Mouse (Mus musculus) right cerebral cortex, postnatal 10 days (tissue): ENCODE measurements around the gene Atg2a.
"Not testable (repeated sequence)": the region's sequence is repeated elsewhere in the genome, so short reads cannot be mapped to it uniquely, and the experiment has no call there.

Experiments
- DNase-seq, 2 experiments: peaks; one replicate each; pipeline ENCODE4 v3.0.0; 2021; ENCODE audit warnings: low spot score in 2 of 2

Gene Atg2a

DNA sequence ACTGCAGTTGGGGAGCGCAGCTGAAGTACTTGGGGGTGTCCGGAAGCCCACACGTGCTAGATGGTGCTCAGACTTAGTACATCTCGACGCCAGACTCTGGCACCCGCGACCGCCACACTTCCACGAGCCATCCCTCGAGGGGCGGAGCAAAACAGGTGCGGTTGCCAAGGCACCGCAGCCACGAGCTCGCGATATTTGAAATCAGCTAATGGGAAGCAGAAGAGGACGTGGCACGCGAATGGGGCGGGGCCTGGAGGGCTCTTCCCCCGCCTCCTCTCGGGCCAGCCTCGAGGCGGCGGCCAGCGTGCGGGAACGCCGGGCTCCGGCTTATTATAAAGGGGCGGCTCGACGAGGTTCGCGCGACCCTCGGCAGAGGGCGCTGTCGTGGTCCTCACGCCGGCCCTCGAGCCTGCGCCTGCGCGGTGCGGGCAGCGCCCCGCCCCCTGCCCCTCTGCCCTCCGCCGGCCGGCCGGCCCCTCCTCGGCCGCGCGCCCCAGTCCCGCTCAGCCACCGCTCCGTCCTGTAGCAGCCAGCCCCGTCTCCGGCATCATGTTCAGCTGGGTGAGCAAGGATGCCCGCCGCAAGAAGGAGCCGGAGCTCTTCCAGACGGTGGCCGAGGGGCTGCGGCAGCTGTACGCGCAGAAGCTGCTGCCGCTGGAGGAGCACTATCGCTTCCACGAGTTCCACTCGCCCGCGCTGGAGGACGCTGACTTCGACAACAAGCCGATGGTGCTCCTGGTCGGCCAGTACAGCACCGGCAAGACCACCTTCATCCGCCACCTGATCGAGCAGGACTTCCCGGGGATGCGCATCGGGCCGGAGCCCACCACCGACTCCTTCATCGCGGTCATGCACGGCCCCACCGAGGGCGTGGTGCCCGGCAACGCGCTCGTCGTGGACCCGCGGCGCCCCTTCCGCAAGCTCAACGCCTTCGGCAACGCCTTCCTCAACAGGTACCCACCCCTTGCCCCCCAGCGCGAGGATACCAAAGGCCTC is 35.3 kb downstream of the Atg2a start, which contains the start of gene Ehd1:
TSS of gene Ehd1 (plus strand) at position 300 of the 996 bp plus-strand sequence.
- peak; percentile 97 to 98 for DNase-seq

DNA sequence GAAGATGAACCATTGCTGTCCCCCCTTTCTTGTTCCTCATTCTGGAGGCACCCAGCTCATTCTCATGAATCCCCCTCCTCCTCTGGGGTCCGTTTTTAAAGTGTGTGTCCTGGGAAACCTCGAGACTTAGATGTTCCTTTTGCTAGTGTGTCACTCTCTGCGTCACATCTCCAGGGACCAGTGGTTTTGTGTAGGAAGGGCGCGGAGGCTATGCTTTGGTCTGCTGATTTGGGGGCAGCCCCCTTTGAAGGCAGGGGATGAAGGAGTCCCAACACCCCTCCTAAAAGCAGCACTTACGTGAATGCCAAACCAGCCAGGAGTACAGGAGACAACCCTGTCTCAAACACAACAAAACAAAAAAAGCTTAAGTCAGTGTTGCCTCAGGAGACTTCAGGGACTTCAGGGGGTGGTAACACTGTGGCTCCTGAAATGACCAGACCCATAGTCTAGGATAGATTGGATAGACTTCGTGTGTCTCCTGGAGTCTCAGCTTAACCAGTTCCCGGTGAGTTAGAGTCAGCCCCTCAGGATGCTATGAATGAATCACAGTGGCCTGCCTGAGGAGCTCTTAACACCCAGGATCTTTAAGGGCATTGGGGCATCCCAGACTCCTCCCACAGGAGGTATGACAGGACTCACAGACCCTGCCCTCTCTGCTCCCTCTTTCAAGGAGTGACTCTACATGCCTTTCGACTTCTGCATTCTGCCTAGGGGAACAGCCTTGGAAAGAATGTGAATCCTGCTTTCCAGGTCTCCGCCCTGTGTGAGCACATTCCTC is 36.4 kb downstream of the Atg2a start:
- no peak for DNase-seq

GRCm38 (mm10) chr19:6278439-6279073 is 37.1 kb downstream of the Atg2a start:
- DNase-seq: no peak

GRCm38 (mm10) chr19:6279481-6280144 is 38.1 kb downstream of the Atg2a start:
- DNase-seq: no peak

- no peak for DNase-seq
Measured at GRCm38 (mm10) chr19:6280554-6280953, 39.1 kb downstream of the Atg2a start.

- no peak for DNase-seq
Measured at GRCm38 (mm10) chr19:6281122-6282020, 39.9 kb downstream of the Atg2a start.

GRCm38 (mm10) chr19:6283001-6283400 is 41.5 kb downstream of the Atg2a start:
- no peak for DNase-seq

DNA sequence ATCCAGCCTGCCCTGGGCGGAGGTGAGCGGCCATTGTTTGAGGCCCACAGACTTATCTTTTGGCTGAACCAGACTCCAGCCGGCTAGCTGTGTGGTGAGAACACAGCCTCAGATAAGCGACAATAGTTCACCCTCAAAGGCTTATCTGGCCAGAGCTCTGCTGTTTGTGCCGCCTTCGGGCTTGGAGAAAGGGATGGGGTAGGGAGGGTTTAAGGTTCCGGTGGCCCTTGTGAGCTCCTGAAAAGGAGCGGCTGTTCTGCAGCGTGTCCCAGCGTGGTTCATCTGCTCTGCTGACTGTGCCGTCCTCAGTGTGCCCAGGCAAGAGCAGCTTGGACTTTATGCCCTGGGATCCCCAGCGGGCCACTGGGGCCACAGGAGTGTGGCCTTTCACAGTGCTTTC is 43.0 kb downstream of the Atg2a start:
- no peak for DNase-seq

DNA sequence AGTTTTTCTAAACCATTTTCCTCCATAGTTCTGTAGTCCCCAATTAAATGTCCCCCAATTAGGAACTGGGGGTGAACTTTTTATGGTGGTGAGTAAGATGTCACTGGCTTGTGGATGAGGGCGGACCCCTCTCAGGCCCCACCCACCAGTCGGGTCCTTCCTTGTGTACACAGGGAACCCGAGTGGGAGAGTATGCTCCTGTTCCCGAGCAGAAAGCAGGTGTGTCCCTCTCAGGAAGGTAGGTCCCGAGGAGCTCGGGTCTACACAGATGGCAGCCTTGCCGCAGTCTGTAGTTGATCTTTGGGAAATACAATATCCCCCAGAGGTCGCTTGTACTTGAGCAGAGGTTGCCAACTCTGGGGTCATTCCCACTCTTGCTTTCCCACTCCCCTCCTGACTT is 43.8 kb downstream of the Atg2a start:
- DNase-seq: no peak

DNA sequence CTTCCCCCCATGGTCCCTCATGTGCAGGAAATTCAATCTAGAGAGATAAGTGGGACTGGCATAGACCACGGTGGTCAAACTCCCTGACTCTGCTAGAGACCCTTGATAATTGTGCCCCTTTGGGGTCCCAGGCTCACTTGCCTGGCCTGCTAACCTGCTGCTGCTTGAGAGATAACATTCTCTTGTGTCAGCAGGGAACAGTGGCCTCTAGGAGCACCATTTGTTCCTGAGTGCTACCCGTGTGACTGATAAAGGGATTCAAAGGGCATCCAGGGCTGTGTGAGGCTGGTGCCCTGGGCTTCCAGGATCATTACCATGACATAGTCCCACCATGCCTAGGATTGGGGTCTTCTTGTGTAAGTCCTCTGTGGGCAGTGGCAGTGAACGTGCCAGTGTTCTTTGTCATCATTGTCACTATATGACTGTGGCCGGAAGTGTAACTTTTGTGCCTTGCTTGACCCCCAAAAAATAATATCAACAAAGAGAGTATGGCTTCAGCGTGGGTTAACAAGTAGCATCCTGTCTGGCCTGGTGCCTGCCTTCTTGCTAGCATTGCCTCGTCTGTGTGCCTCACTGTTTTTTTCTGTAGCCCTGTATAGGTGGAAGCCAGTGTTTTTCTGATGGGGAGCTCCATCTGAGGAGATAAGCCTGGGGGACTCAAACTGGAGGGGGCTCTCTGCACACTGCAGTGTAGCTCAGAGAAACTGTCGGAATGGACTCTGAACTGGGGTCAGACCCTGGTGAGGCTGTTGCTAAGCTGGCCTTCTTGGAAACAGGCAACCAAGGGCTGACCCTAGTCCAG is 44.4 kb downstream of the Atg2a start:
- no peak for DNase-seq

- no peak for DNase-seq
Measured at GRCm38 (mm10) chr19:6286434-6287401, 45.2 kb downstream of the Atg2a start.

- no peak for DNase-seq
Measured at GRCm38 (mm10) chr19:6288236-6288894, 46.9 kb downstream of the Atg2a start.

DNA sequence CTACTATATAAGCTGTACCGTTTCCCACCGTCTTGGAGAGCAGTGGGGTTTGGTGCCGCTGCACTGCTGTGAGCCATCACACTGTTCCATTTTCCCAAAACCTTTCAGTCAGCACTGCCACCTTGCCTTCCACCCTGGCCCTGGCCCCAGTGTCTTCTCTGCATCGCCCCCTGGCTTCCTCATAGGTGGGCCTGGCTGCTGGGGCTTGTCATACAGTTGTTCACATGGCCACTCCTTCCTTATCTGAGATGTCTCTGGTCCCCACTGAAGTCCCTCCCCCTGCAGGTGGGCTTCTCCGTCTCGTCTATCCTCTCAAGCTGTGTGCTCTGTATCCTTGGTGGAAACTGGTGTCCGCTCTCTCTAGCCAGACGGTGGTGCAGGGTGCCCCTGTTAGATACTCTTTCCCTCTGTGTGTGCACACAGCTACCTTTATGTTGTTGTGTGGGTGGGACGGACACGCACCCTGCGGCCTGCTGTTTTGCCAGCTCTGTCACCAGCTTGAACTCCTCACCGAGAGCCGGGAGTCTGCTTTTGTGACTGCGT is 48.3 kb downstream of the Atg2a start:
- no peak for DNase-seq

- DNase-seq: not testable (repeated sequence)
Measured at GRCm38 (mm10) chr19:6290720-6291116, 49.2 kb downstream of the Atg2a start.

DNA sequence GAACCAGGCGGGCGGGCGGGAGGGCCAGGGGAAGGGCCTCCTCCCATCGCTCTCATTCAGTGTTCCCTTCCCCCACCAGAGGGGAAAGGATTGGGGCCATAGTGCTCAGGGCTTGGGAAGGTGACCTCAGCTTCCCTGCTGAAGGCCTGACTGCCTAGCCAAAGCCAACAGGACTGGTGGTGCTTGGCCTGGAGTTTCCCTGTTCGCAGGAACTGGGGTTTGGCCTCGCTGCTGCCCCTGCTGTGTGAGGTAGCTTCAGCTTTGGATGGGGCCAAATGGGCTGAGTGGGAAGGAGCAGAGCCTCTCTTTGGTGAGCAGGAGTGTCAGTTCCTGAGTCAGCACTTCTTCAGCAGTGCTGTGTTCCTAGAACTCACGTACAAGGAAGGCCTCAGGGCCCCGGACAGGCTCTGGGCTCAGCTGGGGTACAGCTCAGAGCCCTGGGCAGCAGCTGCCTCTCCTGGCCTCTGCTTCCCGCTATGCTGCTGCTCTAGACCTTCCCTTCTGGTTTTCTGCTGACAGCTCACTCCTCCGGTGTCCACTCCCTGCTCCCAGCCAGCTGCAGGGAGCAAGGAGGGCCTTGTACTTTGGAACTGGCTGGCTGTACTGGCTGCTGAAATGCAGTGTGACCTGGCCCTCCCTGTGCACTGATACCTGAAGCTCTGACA is 49.8 kb downstream of the Atg2a start:
- no peak for DNase-seq

- no peak for DNase-seq
Measured at GRCm38 (mm10) chr19:6292262-6292661, 50.8 kb downstream of the Atg2a start.

DNA sequence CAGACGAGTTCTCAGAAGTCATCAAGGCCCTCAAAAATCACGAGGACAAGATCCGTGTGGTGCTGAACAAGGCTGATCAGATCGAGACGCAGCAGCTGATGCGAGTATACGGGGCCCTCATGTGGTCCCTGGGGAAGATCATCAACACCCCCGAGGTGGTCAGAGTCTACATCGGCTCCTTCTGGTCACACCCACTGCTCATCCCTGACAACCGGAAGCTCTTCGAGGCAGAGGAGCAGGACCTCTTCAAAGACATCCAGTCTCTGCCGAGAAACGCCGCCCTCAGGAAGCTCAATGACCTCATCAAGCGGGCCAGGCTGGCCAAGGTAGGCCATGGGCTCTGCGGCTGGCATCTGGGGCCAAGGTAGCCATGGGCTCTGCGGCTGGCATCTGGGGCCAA is 52.8 kb downstream of the Atg2a start:
- DNase-seq: no peak
